Mouse (Mus musculus) E14TG2a.4 (cell line): ENCODE data around the gene Zbtb39.

ENCODE experiments used
- H3K27me3 ChIP-seq: 2 replicates; pipeline ENCODE4 v1.6.1; 2014; ENCODE audit warnings: low read length, control low read depth; ENCODE audit not compliant: insufficient read depth
- H3K36me3 ChIP-seq: 2 replicates; pipeline ENCODE4 v1.6.1; 2014; ENCODE audit warnings: low read length, control low read depth; ENCODE audit not compliant: insufficient read depth
- H3K4me1 ChIP-seq: replicated peaks from 2 replicates; pipeline ENCODE4 v1.6.1; 2014; ENCODE audit warnings: low read depth, low read length, control low read depth
- H3K4me3 ChIP-seq: replicated peaks from 2 replicates; pipeline ENCODE4 v1.5.1; 2014; ENCODE audit warnings: mild to moderate bottlenecking, low read length
- H3K9me3 ChIP-seq: 2 replicates; pipeline ENCODE4 v1.6.1; 2014; ENCODE audit warnings: low read length, control low read depth
- CTCF ChIP-seq: conservative IDR thresholded peaks from 2 replicates; pipeline ENCODE4 v1.5.1; 2014; ENCODE audit warnings: low read length
- NANOG ChIP-seq: IDR thresholded peaks from 2 replicates; pipeline ENCODE4 v1.6.1; 2014; ENCODE audit warnings: borderline replicate concordance, low read length, mixed read lengths
- POU5F1 ChIP-seq: IDR thresholded peaks from 2 replicates; pipeline ENCODE4 v1.6.1; 2014; ENCODE audit warnings: low read length, borderline replicate concordance

Zbtb39 gene

GRCm38 (mm10) chr10:127707721-127708120 lies 31.6 kb upstream of the Zbtb39 start:
- H3K4me3 ChIP-seq, result no peak overlapping the region
- no peaks in the 10 kb centered on the region for H3K9me3 ChIP-seq
- peaks cover 55% of the 10 kb centered on the region for H3K4me1 ChIP-seq
- peaks cover 12% of the 10 kb centered on the region for H3K27me3 ChIP-seq
- no peaks in the 10 kb centered on the region for H3K36me3 ChIP-seq
- TF ChIP-seq POU5F1 (no peak), CTCF (no peak), NANOG (no peak)

- TF ChIP-seq POU5F1 (no peak), CTCF (no peak), NANOG (no peak)
- H3K27me3 ChIP-seq, result peaks cover 13% of the 10 kb centered on the region
- peaks cover 57% of the 10 kb centered on the region for H3K4me1 ChIP-seq
- no peak overlapping the region for H3K4me3 ChIP-seq
- H3K9me3 ChIP-seq, result no peaks in the 10 kb centered on the region
- H3K36me3 ChIP-seq, result no peaks in the 10 kb centered on the region
Observed at GRCm38 (mm10) chr10:127708850-127709370, 30.4 kb upstream of the Zbtb39 start.

GRCm38 (mm10) chr10:127710331-127710730 lies 29.0 kb upstream of the Zbtb39 start:
- no peaks in the 10 kb centered on the region for H3K9me3 ChIP-seq
- peaks cover 27% of the 10 kb centered on the region for H3K27me3 ChIP-seq
- no peak for TF ChIP-seq NANOG
- no peak for TF ChIP-seq POU5F1
- no peak for TF ChIP-seq CTCF
- no peaks in the 10 kb centered on the region for H3K36me3 ChIP-seq
- no peak overlapping the region for H3K4me3 ChIP-seq
- peaks cover 55% of the 10 kb centered on the region for H3K4me1 ChIP-seq

- TF ChIP-seq NANOG, result no peak
- TF ChIP-seq POU5F1, result no peak
- TF ChIP-seq CTCF, result no peak
- no peak overlapping the region for H3K4me3 ChIP-seq
- H3K4me1 ChIP-seq, result peaks cover 61% of the 10 kb centered on the region
- H3K9me3 ChIP-seq, result no peaks in the 10 kb centered on the region
- H3K27me3 ChIP-seq, result peaks cover 25% of the 10 kb centered on the region
- no peaks in the 10 kb centered on the region for H3K36me3 ChIP-seq
Observed at GRCm38 (mm10) chr10:127712736-127713135, 26.6 kb upstream of the Zbtb39 start.

GRCm38 (mm10) chr10:127721671-127722418 lies 17.5 kb upstream of the Zbtb39 start:
- Histone ChIP-seq H3K4me1 (peaks cover 63% of the 10 kb centered on the region), H3K4me3 (peak overlapping the region; percentile 47), H3K36me3 (no peaks in the 10 kb centered on the region), H3K27me3 (peaks cover 39% of the 10 kb centered on the region), H3K9me3 (no peaks in the 10 kb centered on the region)
- no peak for TF ChIP-seq NANOG
- TF ChIP-seq CTCF, result no peak
- TF ChIP-seq POU5F1, result no peak

GRCm38 (mm10) chr10:127724178-127724577 lies 15.2 kb upstream of the Zbtb39 start, which contains the start of gene Tac2:
Gene Tac2, plus strand, starts transcription at chr10:127724478.
- H3K36me3 ChIP-seq, result no peaks in the 10 kb centered on the region
- peaks cover 50% of the 10 kb centered on the region for H3K27me3 ChIP-seq
- no peak for TF ChIP-seq CTCF
- TF ChIP-seq NANOG, result no peak
- no peak for TF ChIP-seq POU5F1
- peaks cover 60% of the 10 kb centered on the region for H3K4me1 ChIP-seq
- no peaks in the 10 kb centered on the region for H3K9me3 ChIP-seq
- no peak within 1 kb of the TSS for H3K4me3 ChIP-seq

- Histone ChIP-seq H3K4me3 (no peak overlapping the region), H3K36me3 (no peaks in the 10 kb centered on the region), H3K27me3 (peaks cover 43% of the 10 kb centered on the region), H3K4me1 (peaks cover 50% of the 10 kb centered on the region), H3K9me3 (no peaks in the 10 kb centered on the region)
- no peak for TF ChIP-seq CTCF
- no peak for TF ChIP-seq NANOG
- TF ChIP-seq POU5F1, result no peak
Observed at GRCm38 (mm10) chr10:127725136-127725535, 14.2 kb upstream of the Zbtb39 start.

GRCm38 (mm10) chr10:127728437-127728836 lies 10.9 kb upstream of the Zbtb39 start:
- Histone ChIP-seq H3K4me1 (peaks cover 34% of the 10 kb centered on the region), H3K9me3 (no peaks in the 10 kb centered on the region), H3K4me3 (0 out of 2 replicates have a peak overlapping the region, but pooled peaks have one; percentile 6), H3K36me3 (no peaks in the 10 kb centered on the region), H3K27me3 (peaks cover 33% of the 10 kb centered on the region)
- TF ChIP-seq POU5F1 (no peak), CTCF (no peak), NANOG (no peak)
